Mouse (Mus musculus) myocyte (in vitro differentiated cells): Measurements from ENCODE around the gene Kpna6.

ENCODE experiments used
- CEBPB ChIP-seq: IDR thresholded peaks from 2 replicates; pipeline ENCODE4 v1.6.1; 2011; ENCODE audit warnings: mild to moderate bottlenecking, moderate library complexity; ENCODE audit not compliant: poor library complexity, insufficient read depth, severe bottlenecking
- E2F4 ChIP-seq: IDR thresholded peaks from one replicate; pipeline ENCODE4 v1.6.1; 2011; ENCODE audit warnings: mild to moderate bottlenecking, control low read depth, moderate library complexity; ENCODE audit not compliant: insufficient read depth
- MYOG ChIP-seq, 3 experiments: IDR thresholded peaks; one replicate each; pipeline ENCODE4 v1.6.1; 2011; ENCODE audit warnings: control low read depth in 2 of 3, low read depth in 2 of 3, mild to moderate bottlenecking in 2 of 3; ENCODE audit not compliant: insufficient read length in 2 of 3, control insufficient read depth in 1 of 3, insufficient read depth in 1 of 3
- POLR2A ChIP-seq: IDR thresholded peaks from one replicate; pipeline ENCODE4 v1.6.1; 2011; ENCODE audit warnings: low read depth, mild to moderate bottlenecking, control low read depth, moderate library complexity; ENCODE audit not compliant: insufficient read length
- POLR2AphosphoS2 ChIP-seq: IDR thresholded peaks from one replicate; pipeline ENCODE4 v1.6.1; 2011; ENCODE audit warnings: low read depth, control low read depth; ENCODE audit not compliant: insufficient read length
- TCF12 ChIP-seq: IDR thresholded peaks from one replicate; pipeline ENCODE4 v1.6.1; 2011; ENCODE audit warnings: mild to moderate bottlenecking, control low read depth; ENCODE audit not compliant: poor library complexity, insufficient read depth, severe bottlenecking
- TCF3 ChIP-seq: IDR thresholded peaks from one replicate; pipeline ENCODE4 v1.6.1; 2011; ENCODE audit warnings: low read depth, control low read depth; ENCODE audit not compliant: insufficient read length

DNA sequence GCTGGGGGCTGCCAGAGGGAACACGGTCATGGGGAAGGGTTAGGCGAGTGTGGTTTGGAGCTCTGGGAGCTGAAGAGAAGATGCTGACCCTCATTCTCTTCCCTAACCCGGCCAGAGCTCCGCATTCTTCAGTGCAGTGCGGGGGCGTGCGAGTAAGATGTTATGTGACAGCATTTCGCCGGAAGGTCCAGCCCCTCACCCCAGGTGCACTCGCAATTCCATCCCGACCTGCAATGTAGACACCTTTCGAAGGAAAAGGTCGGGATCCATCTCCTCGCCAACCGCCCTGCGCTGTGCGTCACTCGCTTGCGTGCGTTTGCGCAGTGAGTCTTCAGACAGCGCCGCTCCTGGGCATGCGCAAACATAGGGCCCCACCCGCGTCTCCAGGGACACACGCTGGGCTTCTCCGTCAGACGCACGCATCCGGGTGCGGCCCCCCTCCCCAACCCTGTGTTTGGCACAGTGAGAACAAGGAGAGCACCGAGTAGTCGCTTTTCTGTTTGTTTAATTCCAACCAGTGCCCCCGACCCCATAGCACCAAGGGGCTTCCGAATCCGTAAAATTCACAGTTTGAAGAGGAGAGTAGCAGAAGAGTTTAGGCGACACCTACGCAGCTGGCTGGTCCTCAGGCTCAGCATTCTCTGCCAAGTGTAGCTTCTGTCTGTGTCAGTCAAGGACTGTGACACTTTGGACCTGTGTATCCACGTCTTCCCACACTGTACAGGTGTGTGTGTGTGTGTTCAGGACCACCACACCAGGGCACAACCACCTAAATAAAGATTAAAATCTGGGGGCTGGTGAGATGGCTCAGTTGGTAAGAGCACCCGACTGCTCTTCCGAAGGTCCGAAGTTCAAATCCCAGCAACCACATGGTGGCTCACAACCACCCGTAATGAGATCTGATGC lies 53.5 kb downstream of the Kpna6 start, which contains the start of gene Iqcc:
- peak; percentile 98 for TF ChIP-seq POLR2A
- TF ChIP-seq MYOG (IDR thresholded peaks at IDR 0.05; ENCODE audit: control insufficient read depth in 1 of 3, insufficient read depth in 1 of 3, insufficient read length in 2 of 3, low read depth in 2 of 3), result no peak
- TF ChIP-seq POLR2AphosphoS2, result peak; percentile 99
- no peak for TF ChIP-seq TCF3
- no peak for TF ChIP-seq E2F4
- no peak for TF ChIP-seq TCF12
- TF ChIP-seq CEBPB, result no peak
